Mouse (Mus musculus) neural tube, embryonic 13.5 days (tissue): Measurements from ENCODE around the gene Cfap46. TPM values are rescaled to one million over a fixed set of nuclear protein-coding genes. Genes with fewer than 3 reads are reported as not detected.

Source experiments
- ATAC-seq: fragments of 200-750 bp; cut with Nextera tagmentation; 2 replicates; pipeline ENCODE4 v1.8.0; 2017; ENCODE audit warnings: low read depth, mild to moderate bottlenecking, moderate TSS enrichment, moderate library complexity
- H3K27ac ChIP-seq: fragments of 300-500 bp; sonication (generic); replicated peaks from 2 replicates; pipeline ENCODE4 v1.5.1; 2015; ENCODE audit warnings: moderate library complexity, mild to moderate bottlenecking, inconsistent platforms
- H3K27me3 ChIP-seq: fragments of 300-500 bp; sonication (generic); 2 replicates; pipeline ENCODE4 v1.6.1; 2015; ENCODE audit warnings: mild to moderate bottlenecking, inconsistent platforms
- H3K36me3 ChIP-seq: fragments of 300-500 bp; sonication (generic); 2 replicates; pipeline ENCODE4 v1.6.1; 2015; ENCODE audit warnings: mild to moderate bottlenecking, inconsistent platforms
- H3K4me1 ChIP-seq: fragments of 300-500 bp; sonication (generic); replicated peaks from 2 replicates; pipeline ENCODE4 v1.6.1; 2015; ENCODE audit warnings: inconsistent platforms
- H3K4me2 ChIP-seq: fragments of 300-500 bp; sonication (generic); 2 replicates; pipeline ENCODE4 v1.6.1; 2015; ENCODE audit warnings: inconsistent platforms, mild to moderate bottlenecking, moderate library complexity
- H3K4me3 ChIP-seq: fragments of 300-500 bp; sonication (generic); 2 replicates; pipeline ENCODE4 v1.5.1; 2015; ENCODE audit warnings: mild to moderate bottlenecking, inconsistent platforms
- H3K9ac ChIP-seq: fragments of 300-500 bp; sonication (generic); 2 replicates; pipeline ENCODE4 v1.6.1; 2015; ENCODE audit warnings: moderate library complexity, mild to moderate bottlenecking, inconsistent platforms
- H3K9me3 ChIP-seq: fragments of 300-500 bp; sonication (generic); 2 replicates; pipeline ENCODE4 v1.6.1; 2016; ENCODE audit warnings: inconsistent platforms
- WGBS: fragments of 180-500 bp; shearing (Covaris S2); methylation state at CpG from one replicate; pipeline ENCODE4 v1.1.7; 2015; 5-methylcytosine and 5-hydroxymethylcytosine counted together
- polyA plus RNA-seq: library from polyadenylated mRNA; unstranded; fragments of >200 nt; fragmentation: Nextera tagmentation; extraction: Ambion mirVana; gene quantifications from 2 replicates; pipeline ENCODE4 v1.2.1, GENCODE M21; 2015

The Cfap46 gene
- polyA plus RNA-seq, 1 experiment from 2014 or later: 2.0 TPM

DNA sequence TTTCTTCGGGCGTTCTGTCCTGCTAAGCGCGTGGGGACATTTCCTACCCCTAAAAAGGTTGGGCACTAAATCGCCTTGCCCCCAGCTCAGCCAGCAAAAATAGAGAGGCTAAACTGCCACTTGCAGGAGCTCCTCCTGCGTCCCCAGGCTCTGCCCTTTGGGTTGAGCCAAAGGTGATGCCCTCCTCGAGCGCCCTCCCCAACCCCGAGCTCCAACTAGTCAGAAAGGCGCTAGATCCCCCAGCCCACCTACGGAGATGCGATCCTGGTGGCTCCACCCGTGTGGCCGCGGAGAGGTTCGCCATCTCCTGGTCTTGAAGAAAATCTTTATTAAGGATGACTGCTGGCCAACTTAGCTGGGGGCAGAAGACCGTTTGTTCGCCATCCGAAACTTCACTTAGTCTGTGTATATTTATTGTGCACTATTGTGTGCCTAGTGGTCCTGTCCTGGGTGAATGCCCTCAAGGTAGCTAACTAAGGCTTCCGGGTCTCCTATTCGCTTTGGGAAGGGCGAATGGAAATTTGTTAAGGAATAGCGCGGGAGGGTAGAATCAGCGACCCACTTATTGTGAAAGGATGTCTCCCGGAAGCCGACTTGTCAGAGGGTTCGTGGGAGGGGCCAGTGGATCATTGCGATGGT, 98.3 kb downstream of the Cfap46 start:
- 3% methylated on average over 29 of the region's 29 CpGs for WGBS
- Histone ChIP-seq H3K4me3 (no peak overlapping the region), H3K36me3 (no peaks in the 10 kb centered on the region), H3K27me3 (peaks cover 100% of the 10 kb centered on the region), H3K9me3 (no peaks in the 10 kb centered on the region), H3K9ac (no peak overlapping the region), H3K27ac (no peak overlapping the region), H3K4me2 (0 out of 2 replicates have a peak overlapping the region, but pooled peaks have one; percentile 7), H3K4me1 (peaks cover 53% of the 10 kb centered on the region)
- ATAC-seq: no peak

DNA sequence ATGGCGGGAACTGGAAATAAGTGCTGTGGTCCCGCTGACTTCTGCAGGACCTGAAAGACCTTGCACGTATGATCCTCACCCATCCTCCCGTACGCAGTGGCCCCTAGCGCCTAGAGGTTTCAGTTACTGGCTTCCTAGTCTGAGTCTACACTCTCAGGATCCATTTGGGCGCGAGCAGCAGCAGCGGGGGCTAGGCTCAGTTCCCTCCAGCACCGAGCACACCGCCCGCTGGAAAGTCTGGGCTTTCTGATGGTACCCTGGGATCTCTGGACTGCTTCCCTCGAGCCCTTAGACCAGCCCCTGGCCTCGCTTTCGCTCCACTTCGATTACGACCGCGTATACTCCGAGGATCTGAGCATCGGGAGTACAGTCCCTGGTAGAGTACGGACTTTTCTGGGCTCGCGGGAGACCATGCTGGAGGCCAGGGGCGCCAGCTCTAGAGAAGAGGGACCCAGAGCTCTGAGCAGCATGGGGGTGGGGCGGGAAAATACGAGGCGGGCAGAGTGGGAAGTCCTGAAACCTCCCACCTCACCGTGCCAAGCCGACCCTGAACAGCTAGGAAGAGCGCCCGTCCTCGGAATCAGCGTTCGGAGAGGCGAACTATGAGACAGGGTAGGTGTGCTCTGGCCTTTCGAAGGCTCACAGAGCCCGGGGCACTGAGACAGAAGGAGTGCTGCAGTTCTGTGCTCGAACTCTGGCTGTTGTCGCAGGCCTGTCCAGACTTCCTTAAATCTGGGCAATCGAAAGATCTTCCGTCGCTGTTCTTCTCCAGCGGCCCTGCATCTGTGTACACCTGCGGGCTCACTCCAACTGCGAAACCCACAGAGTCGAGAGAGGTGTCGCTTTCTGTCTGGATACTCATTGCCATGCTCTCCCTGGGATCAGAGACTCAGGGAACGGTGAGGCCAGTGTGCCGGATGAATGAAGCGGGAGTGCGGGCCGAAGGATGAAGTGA, 99.1 kb downstream of the Cfap46 start:
- ATAC-seq: no peak
- H3K27me3 ChIP-seq: peaks cover 100% of the 10 kb centered on the region
- H3K4me1 ChIP-seq: peaks cover 53% of the 10 kb centered on the region
- H3K36me3 ChIP-seq: no peaks in the 10 kb centered on the region
- H3K9ac ChIP-seq: no peak overlapping the region
- under 1% methylated on average over 53 of the region's 53 CpGs for WGBS
- H3K4me2 ChIP-seq: 0 out of 2 replicates have a peak overlapping the region, but pooled peaks have one; percentile 7
- no peak overlapping the region for H3K4me3 ChIP-seq
- no peaks in the 10 kb centered on the region for H3K9me3 ChIP-seq
- H3K27ac ChIP-seq: no peak overlapping the region

DNA sequence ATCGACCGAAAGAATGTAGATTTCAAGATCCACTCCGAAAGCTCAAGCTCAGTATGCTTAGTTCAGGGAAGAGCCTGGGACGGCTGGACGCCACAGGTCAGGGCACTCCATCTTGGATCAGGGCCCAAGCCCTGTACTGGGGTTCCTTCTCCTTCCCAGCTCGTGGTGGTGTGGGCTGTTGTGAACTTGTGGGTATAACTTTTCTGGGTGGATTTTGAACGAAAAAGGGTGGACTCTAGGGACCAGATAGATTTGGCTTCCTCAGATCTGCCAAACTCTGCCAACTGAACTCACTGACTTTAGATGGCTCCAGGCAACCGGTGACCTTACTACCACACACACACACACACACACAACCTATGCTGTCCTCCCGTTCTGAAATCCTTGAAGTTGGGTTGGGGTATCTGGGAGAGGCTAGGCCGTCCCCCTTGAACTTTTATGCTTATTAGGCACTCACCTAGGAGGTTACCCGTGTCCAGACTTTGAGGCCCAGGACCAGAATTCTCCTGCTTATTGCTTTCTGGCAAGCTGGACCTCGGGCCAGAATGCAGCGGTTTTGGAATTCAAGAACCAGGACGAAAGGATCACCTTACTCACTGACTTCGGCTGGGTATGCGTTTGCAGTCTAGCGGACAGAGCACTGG, 100.4 kb downstream of the Cfap46 start:
- no peak overlapping the region for H3K4me3 ChIP-seq

DNA sequence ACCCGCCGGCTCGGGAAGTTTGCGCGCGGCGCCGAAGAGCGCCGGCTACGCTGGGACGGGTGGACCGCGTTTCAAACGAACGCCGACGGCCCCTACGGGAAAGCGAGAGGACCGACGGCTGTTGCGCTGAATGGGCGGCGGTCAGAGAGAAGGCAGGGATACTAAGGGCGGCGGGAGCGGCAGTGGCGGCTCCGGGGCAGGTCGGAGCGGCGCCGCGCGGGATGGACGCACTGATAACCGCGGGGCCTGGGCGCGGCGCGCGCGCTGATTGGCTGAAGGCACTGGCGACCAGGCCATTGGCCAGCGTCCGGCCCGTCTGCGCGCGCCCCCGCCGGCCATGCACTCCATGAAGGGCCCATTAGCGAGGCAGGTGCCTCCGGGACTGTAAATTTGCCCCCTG, 101.0 kb downstream of the Cfap46 start, which contains the start of gene Nkx6-2:
Nkx6-2 (minus strand) TSS at position 203 of the 400 bp plus-strand sequence.
- no peak for ATAC-seq
- under 1% methylated on average over 56 of the region's 56 CpGs for WGBS
- H3K4me1 ChIP-seq: peaks cover 42% of the 10 kb centered on the region

More for the DNA sequence above, 100.4 kb downstream of the Cfap46 start:
- H3K27me3 ChIP-seq: peaks cover 100% of the 10 kb centered on the region
- no peak overlapping the region for H3K27ac ChIP-seq
- no peaks in the 10 kb centered on the region for H3K9me3 ChIP-seq
- 12% methylated on average over 17 of the region's 17 CpGs for WGBS
- no peak overlapping the region for H3K9ac ChIP-seq
- peaks cover 48% of the 10 kb centered on the region for H3K4me1 ChIP-seq
- H3K36me3 ChIP-seq: no peaks in the 10 kb centered on the region
- no peak for ATAC-seq
- no peak overlapping the region for H3K4me2 ChIP-seq

DNA sequence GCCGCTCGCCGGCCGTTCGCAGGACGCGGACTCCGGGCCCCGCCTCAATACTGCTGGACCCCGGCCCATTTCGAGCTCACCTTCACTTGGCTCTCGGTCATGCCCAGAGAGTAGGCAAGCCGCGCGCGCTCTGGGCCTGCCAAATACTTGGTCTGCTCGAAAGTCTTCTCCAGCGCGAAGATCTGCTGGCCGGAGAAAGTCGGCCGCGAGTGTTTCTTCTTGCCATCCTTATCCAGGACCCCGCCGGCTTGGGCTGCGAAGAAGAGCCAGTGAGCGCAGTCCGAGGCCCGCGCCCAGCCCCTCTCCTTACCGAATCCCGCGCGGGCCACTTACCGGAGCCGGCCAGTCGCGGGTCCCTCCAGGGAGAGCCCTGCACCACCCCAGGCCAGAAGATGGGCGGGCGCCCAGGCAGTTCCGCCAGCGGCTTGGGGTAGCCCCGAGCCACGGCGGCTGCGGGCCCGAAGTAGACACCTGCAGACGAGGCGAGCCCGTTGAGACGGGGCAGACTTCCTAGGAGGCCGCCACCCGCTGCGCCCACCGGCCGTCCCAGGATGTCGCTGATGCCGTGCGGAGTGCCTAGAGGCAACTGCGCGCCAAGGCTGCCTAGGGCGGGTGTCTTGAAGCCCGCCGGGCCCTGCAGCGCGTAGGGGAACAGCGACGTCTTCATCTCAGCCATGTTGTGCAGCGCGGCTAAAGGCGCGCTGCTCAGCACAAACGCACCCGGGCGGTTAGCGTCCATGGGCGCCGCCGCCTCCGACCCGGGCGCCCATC, 101.6 kb downstream of the Cfap46 start:
- Histone ChIP-seq H3K27ac (no peak overlapping the region), H3K27me3 (peaks cover 100% of the 10 kb centered on the region), H3K4me1 (peaks cover 40% of the 10 kb centered on the region), H3K4me2 (peak overlapping the region; percentile 52), H3K9me3 (no peaks in the 10 kb centered on the region), H3K9ac (0 out of 2 replicates have a peak overlapping the region, but pooled peaks have one; percentile 31), H3K4me3 (peak overlapping the region; percentile 31), H3K36me3 (no peaks in the 10 kb centered on the region)
- under 1% methylated on average over 78 of the region's 82 CpGs for WGBS
- ATAC-seq: 0 out of 2 replicates have a peak, but pooled peaks have one; percentile 8

More for the DNA sequence above, 101.0 kb downstream of the Cfap46 start, which contains the start of gene Nkx6-2:
- Histone ChIP-seq H3K9me3 (no peaks in the 10 kb centered on the region), H3K4me3 (peak within 1 kb of the TSS; percentile 31), H3K27me3 (peaks cover 100% of the 10 kb centered on the region), H3K9ac (0 out of 2 replicates have a peak within 1 kb of the TSS, but pooled peaks have one; percentile 31), H3K4me2 (peak within 1 kb of the TSS; percentile 52), H3K27ac (no peak within 1 kb of the TSS), H3K36me3 (no peaks in the 10 kb centered on the region)

DNA sequence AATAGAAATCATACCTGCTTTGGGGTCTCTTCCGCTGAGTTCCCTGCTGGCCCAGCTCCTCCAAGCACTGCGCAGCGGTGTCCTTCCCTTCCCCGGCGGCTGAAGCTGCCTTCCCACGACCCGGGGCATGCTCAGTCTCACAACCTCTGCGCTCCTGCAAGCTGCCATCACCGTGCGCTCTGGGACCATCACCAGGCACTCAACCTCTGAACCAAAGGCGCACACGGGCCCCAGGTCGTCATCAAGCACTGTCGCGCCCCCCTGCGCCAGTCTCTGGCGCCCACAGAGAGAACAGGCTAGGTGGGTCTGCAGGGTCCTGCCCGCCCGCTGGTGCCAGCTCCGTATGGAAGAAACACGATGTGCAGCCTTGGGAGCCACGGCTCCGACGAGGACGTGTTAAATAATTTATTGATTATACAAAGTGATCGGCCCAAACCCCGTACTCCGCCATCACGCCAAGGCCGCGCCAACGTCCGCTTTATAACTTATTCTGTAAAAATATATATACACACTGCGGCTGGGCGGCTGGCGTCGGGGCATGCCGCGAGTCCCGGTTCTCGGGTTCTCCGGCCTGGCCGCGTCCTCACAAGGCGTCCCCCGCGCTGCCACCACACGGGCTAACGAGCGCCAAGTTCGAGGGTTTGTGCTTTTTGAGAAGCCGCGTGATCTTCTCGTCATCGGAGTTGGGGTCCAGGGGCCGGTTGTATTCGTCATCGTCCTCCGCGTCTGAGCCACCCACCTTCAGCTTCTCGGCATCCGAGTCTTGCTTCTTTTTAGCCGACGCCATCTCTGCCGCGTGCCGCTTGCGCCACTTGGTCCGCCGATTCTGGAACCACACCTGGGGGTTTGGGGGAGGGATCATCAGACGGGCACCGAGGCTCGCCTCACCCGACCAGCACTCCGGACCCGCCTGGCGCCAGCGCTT, 102.5 kb downstream of the Cfap46 start:
- Histone ChIP-seq H3K36me3 (no peaks in the 10 kb centered on the region), H3K27ac (no peak overlapping the region), H3K9me3 (no peaks in the 10 kb centered on the region), H3K4me1 (peaks cover 40% of the 10 kb centered on the region), H3K9ac (no peak overlapping the region; the same call in 1 of the 2 replicates), H3K4me3 (peak overlapping the region; percentile 31), H3K27me3 (peaks cover 100% of the 10 kb centered on the region), H3K4me2 (peak overlapping the region; percentile 52)
- ATAC-seq: no peak
- WGBS: under 1% methylated on average over 78 of the region's 78 CpGs

DNA sequence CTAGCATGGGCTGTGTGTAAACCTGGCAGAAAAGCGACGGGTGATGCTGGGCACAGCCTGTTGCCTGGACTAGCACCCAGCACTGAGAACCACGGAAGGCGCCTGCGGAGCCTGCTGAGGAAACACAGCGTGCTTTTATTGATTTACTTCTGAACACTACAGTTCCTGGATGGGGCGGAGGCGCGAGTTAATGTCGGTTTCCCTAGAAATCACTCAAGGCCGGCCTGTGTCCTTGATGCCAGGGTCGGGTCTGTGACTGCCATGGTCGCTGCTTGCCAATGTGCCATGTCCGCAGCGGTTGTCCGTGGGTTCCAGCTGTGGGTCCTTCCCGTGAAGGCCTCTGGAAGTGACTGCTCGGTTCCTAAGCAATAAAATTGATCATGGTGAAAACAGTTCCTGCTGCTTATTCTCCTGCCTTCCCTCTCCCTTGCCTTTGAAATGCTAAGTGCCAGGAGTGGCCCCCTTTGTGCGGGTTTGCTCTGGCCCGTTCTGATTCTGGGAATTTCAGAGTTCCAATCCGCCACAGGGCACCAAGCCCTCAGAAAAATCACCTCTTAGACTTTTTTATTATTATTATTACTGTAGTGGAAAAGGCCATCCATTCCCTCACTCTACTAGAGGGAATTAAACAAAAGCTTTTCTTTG, 104.2 kb downstream of the Cfap46 start:
- Histone ChIP-seq H3K4me1 (peaks cover 31% of the 10 kb centered on the region), H3K9ac (no peak overlapping the region), H3K4me3 (no peak overlapping the region), H3K27ac (no peak overlapping the region), H3K4me2 (0 out of 2 replicates have a peak overlapping the region, but pooled peaks have one; percentile 9), H3K36me3 (no peaks in the 10 kb centered on the region), H3K27me3 (peaks cover 100% of the 10 kb centered on the region), H3K9me3 (no peaks in the 10 kb centered on the region)
- ATAC-seq: no peak
- 29% methylated on average over 21 of the region's 21 CpGs for WGBS

DNA sequence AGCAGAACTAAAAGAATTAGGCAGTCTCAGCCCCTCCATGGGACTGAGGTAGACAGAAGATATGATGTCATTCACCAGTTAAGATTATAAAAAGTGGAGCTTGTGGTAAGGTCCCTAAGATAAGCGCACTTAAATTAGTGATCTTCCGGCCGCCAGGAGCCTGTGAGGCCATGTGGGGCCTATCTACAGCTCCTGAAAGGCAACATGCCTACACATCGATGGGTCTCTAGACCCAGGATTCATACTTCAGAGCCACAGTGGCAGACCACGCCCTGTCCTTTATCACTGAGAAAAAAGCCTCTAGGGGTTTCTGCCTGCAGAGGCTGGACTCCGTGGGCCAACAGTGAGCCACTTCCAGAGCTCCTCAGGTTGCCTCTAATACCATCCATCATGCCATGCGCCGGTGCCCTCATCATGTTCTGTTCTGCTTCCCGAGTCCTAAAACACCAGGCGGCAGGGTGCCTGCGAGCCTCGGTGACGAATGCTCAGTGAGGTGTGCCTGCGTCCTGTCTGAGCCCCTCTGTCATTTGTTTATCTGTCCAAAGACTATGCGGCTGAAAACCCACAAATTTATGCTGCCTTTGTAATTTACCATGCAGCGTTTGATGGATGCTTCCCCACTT, 107.4 kb downstream of the Cfap46 start:
- H3K4me1 ChIP-seq: peaks cover 6% of the 10 kb centered on the region
- H3K27me3 ChIP-seq: peaks cover 100% of the 10 kb centered on the region
- no peak overlapping the region for H3K4me3 ChIP-seq
- 65% methylated on average over 16 of the region's 16 CpGs for WGBS
- no peaks in the 10 kb centered on the region for H3K9me3 ChIP-seq
- ATAC-seq: 0 out of 2 replicates have a peak, but pooled peaks have one; percentile 8
- no peak overlapping the region for H3K9ac ChIP-seq
- no peak overlapping the region for H3K27ac ChIP-seq
- H3K4me2 ChIP-seq: no peak overlapping the region
- no peaks in the 10 kb centered on the region for H3K36me3 ChIP-seq

DNA sequence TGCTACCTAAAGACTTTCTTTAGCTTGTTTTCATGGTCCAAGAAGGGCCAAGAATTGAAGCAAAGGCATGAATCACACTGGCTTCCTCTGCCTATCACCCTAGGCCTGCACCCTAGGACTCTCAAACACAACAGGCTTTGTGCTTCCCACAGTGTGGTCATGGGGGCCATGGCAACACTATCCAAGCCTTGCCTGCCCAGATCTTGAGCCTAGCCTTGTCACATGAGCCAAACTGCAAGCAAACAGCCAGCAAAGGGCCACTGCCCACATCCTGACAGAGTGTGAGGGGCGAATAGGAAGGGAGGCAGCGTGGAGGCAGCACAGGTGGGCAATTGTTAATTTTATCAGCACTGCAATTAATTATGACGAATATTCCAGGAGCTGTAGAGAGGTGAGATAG, 111.0 kb downstream of the Cfap46 start:
- no peak for ATAC-seq
- Histone ChIP-seq H3K9me3 (no peaks in the 10 kb centered on the region), H3K27ac (no peak overlapping the region), H3K4me3 (no peak overlapping the region), H3K9ac (no peak overlapping the region), H3K36me3 (no peaks in the 10 kb centered on the region), H3K27me3 (peaks cover 94% of the 10 kb centered on the region), H3K4me2 (no peak overlapping the region), H3K4me1 (no peaks in the 10 kb centered on the region)
- 89% methylated on average over 3 of the region's 3 CpGs for WGBS

DNA sequence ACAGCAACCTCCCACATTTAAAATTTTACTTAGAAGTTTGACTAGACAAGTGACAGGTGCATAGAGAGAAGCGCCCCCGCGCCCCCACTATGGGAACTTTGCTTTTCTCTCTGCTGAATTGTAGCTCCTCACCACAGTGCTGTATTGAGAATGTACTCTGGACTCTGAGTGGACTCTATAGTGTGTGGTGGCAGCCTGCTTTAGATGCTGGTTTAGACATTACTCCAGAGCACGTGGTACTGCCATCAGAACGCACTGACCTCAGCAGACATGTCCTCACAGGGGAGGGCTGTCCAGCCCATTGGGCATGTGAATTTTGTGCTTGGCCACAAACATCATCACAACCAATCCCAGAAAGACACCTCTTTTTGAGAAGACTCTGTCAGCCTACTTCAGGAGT, 112.8 kb downstream of the Cfap46 start:
- ATAC-seq: no peak
- WGBS: 94% methylated on average over 5 of the region's 5 CpGs
- Histone ChIP-seq H3K9me3 (no peaks in the 10 kb centered on the region), H3K4me1 (peaks cover 9% of the 10 kb centered on the region), H3K4me3 (no peak overlapping the region), H3K4me2 (no peak overlapping the region), H3K27me3 (peaks cover 93% of the 10 kb centered on the region), H3K27ac (no peak overlapping the region), H3K36me3 (no peaks in the 10 kb centered on the region), H3K9ac (no peak overlapping the region)
